Mouse (Mus musculus): ENCODE measurements around the gene Thop1.
"Not testable (repeated sequence)": the region's sequence is repeated elsewhere in the genome, so short reads cannot be mapped to it uniquely, and the experiment has no call there.

The Thop1 gene

GRCm38 (mm10) chr10:81058896-81059295 lies 10.9 kb upstream of the Thop1 start:
- no peak for DNase-seq

- peak; percentile 100 for DNase-seq
Measured at GRCm38 (mm10) chr10:81059603-81060543, 10.0 kb upstream of the Thop1 start, which contains the start of gene Sgta. Gene Sgta, minus strand, starts transcription at chr10:81060181.

GRCm38 (mm10) chr10:81062710-81063109 lies 7.1 kb upstream of the Thop1 start:
- peak; percentile 42 for DNase-seq

GRCm38 (mm10) chr10:81064519-81064918 lies 5.3 kb upstream of the Thop1 start:
- not testable (repeated sequence) for DNase-seq

GRCm38 (mm10) chr10:81068706-81069105 lies 1.1 kb upstream of the Thop1 start:
- no peak for DNase-seq

- no peak for DNase-seq
Measured at GRCm38 (mm10) chr10:81072290-81072689, 2.5 kb downstream of the Thop1 start.

GRCm38 (mm10) chr10:81073464-81073863 lies 3.6 kb downstream of the Thop1 start:
- no peak for DNase-seq

- DNase-seq = no peak
Measured at GRCm38 (mm10) chr10:81075734-81076133, 5.9 kb downstream of the Thop1 start.

- no peak for DNase-seq
Measured at GRCm38 (mm10) chr10:81076356-81076755, 6.5 kb downstream of the Thop1 start.

- DNase-seq = no peak
Measured at GRCm38 (mm10) chr10:81077916-81078315, 8.1 kb downstream of the Thop1 start.

- no peak for DNase-seq
Measured at GRCm38 (mm10) chr10:81080008-81080655, 10.3 kb downstream of the Thop1 start.

- DNase-seq = peak; percentile 82
Measured at GRCm38 (mm10) chr10:81082168-81082960, 12.5 kb downstream of the Thop1 start.

GRCm38 (mm10) chr10:81087021-81087420 lies 17.2 kb downstream of the Thop1 start:
- peak; percentile 41 for DNase-seq

GRCm38 (mm10) chr10:81089216-81089615 lies 19.4 kb downstream of the Thop1 start:
- DNase-seq = no peak

- no peak for DNase-seq
Measured at GRCm38 (mm10) chr10:81090621-81091020, 20.8 kb downstream of the Thop1 start.

- peak; percentile 66 for DNase-seq
Measured at GRCm38 (mm10) chr10:81092465-81093250, 22.8 kb downstream of the Thop1 start.

GRCm38 (mm10) chr10:81094931-81095678 lies 25.3 kb downstream of the Thop1 start:
- DNase-seq = no peak

- DNase-seq = peak; percentile 99
Measured at GRCm38 (mm10) chr10:81105565-81106112, 35.8 kb downstream of the Thop1 start, which contains the start of gene Map2k2. Gene Map2k2, plus strand, starts transcription at chr10:81105915.

GRCm38 (mm10) chr10:81106113-81106721 lies 36.4 kb downstream of the Thop1 start:
- peak; percentile 92 for DNase-seq

- DNase-seq = no peak
Measured at GRCm38 (mm10) chr10:81112946-81113345, 43.1 kb downstream of the Thop1 start.

GRCm38 (mm10) chr10:81119625-81120024 lies 49.8 kb downstream of the Thop1 start:
- DNase-seq = no peak

All from lung, postnatal 10 days (tissue).